Mouse (Mus musculus): ENCODE measurements at regions not wholly inside any gene's neighbourhood (a gene's known extent, or its start where the extent isn't known, plus 50 kb on each side); places are given as distances from the start of the nearest gene placed in this dataset.

- peak; percentile 91 for DNase-seq
Observed at GRCm38 (mm10) chr9:62590407-62591195, 53.8 kb upstream of the Coro2b start.

GRCm38 (mm10) chr9:62591196-62591485, 54.3 kb upstream of the Coro2b start:
- DNase-seq, result no peak

GRCm38 (mm10) chr9:62598056-62598455, 61.2 kb upstream of the Coro2b start:
- DNase-seq, result peak; percentile 41

GRCm38 (mm10) chr9:62598956-62599355, 62.1 kb upstream of the Coro2b start:
- peak; percentile 87 for DNase-seq

- DNase-seq, result peak; percentile 68
Observed at GRCm38 (mm10) chr9:62610526-62610925, 67.1 kb upstream of the Itga11 start.

GRCm38 (mm10) chr9:62611452-62611851, 66.2 kb upstream of the Itga11 start:
- DNase-seq, result peak; percentile 95

- peak; percentile 74 for DNase-seq
Observed at GRCm38 (mm10) chr9:62613053-62613452, 64.6 kb upstream of the Itga11 start.

- DNase-seq, result no peak
Observed at GRCm38 (mm10) chr9:62613806-62614205, 63.8 kb upstream of the Itga11 start.

GRCm38 (mm10) chr9:62614950-62615349, 62.7 kb upstream of the Itga11 start:
- DNase-seq, result peak; percentile 51

GRCm38 (mm10) chr9:62615799-62616198, 61.8 kb upstream of the Itga11 start:
- DNase-seq, result peak; percentile 89

GRCm38 (mm10) chr9:62618994-62619393, 58.6 kb upstream of the Itga11 start:
- DNase-seq, result peak; percentile 66

- DNase-seq, result peak; percentile 90
Observed at GRCm38 (mm10) chr9:62620901-62621445, 56.7 kb upstream of the Itga11 start.

GRCm38 (mm10) chr9:62622106-62622505, 55.5 kb upstream of the Itga11 start:
- DNase-seq, result peak; percentile 87

GRCm38 (mm10) chr9:62624562-62625044, 53.0 kb upstream of the Itga11 start:
- peak; percentile 89 for DNase-seq

GRCm38 (mm10) chr9:62627071-62628000, 50.3 kb upstream of the Itga11 start:
- peak; percentile 97 for DNase-seq

Data from heart, adult 11 months (tissue).